Mouse (Mus musculus): ENCODE results near the gene Chd6.

DNA sequence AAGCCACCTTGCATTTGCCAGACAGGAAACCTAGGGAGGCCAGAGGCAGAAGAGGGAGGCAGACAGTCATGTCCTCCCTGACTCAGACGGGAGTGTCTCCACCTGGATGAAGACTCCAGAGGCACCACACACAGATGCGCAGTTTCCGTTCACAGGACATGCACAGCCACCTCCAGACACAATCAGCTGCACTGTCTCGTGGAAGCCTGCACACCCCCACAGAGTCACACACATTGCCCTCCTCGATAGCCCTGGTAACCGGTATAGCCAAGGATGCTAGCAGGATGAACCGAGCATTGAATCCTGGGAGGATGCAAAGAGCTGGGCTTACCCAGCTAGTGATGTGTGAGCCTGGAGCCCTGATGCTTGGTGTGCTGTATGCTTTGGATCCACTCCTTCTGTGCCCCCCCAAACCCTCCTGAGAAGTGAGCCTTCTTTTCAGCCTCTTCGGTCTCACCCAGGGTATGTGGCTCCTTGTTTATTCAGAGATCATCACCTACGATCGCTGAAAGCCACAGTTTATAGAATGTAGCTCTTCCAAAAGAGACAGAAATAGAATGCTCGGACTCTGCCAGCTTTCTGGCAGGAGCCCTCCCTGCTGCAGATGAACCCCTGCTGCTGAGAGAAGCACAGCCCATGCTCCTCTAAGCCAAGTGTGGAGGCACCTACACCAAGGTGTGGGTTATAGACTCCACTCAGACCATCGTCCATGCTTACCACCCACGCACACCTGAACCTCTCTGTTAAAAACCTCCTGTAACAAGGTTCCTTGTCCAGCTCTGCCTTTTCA lies 192.9 kb downstream of the Chd6 start:
- TF ChIP-seq NANOG (IDR thresholded peaks at IDR 0.05; ENCODE audit: borderline replicate concordance, low read length), result no peak
- TF ChIP-seq CTCF (conservative IDR thresholded peaks at IDR 0.05; ENCODE audit: low read length), result no peak
